Mouse (Mus musculus) telencephalon, adult 2 months (tissue): ENCODE results near the gene Angptl6.
A peak's percentile ranks its signal among the peaks of the same experiment; 100 is the strongest.

Experiments used
- DNase-seq: peaks from one replicate; pipeline ENCODE4 v3.0.0-alpha.2; 2011; ENCODE audit warnings: low read depth, low spot score

Angptl6 gene

GRCm38 (mm10) chr9:20879097-20879792 is at the start of gene Angptl6:
Gene Angptl6 (minus strand): TSS chr9:20879727.
- DNase-seq = no peak

GRCm38 (mm10) chr9:20923258-20923657 is 43.7 kb upstream of the Angptl6 start:
- no peak for DNase-seq

- DNase-seq = no peak
Measured at GRCm38 (mm10) chr9:20916160-20916559, 36.6 kb upstream of the Angptl6 start.

GRCm38 (mm10) chr9:20909948-20910347 is 30.4 kb upstream of the Angptl6 start:
- peak; percentile 26 for DNase-seq

GRCm38 (mm10) chr9:20902174-20902491 is 22.6 kb upstream of the Angptl6 start:
- DNase-seq = no peak

GRCm38 (mm10) chr9:20901466-20902173 is 22.1 kb upstream of the Angptl6 start:
- peak; percentile 32 for DNase-seq

GRCm38 (mm10) chr9:20898511-20899073 is 19.1 kb upstream of the Angptl6 start, which contains the start of gene Eif3g:
Gene Eif3g (minus strand): TSS chr9:20898623.
- peak; percentile 83 for DNase-seq

- DNase-seq = no peak
Measured at GRCm38 (mm10) chr9:20897736-20898510, 18.4 kb upstream of the Angptl6 start.

GRCm38 (mm10) chr9:20895382-20895781 is 15.9 kb upstream of the Angptl6 start:
- no peak for DNase-seq

GRCm38 (mm10) chr9:20894629-20895028 is 15.1 kb upstream of the Angptl6 start:
- no peak for DNase-seq

- DNase-seq = no peak
Measured at GRCm38 (mm10) chr9:20893590-20894343, 14.2 kb upstream of the Angptl6 start.

- no peak for DNase-seq
Measured at GRCm38 (mm10) chr9:20893069-20893468, 13.5 kb upstream of the Angptl6 start.

- DNase-seq = no peak
Measured at GRCm38 (mm10) chr9:20892104-20892653, 12.7 kb upstream of the Angptl6 start.

GRCm38 (mm10) chr9:20891339-20892103 is 12.0 kb upstream of the Angptl6 start:
- no peak for DNase-seq

GRCm38 (mm10) chr9:20890411-20890810 is 10.9 kb upstream of the Angptl6 start:
- no peak for DNase-seq

- no peak for DNase-seq
Measured at GRCm38 (mm10) chr9:20889185-20890141, 9.9 kb upstream of the Angptl6 start.

GRCm38 (mm10) chr9:20888386-20888765 is 8.8 kb upstream of the Angptl6 start:
- no peak for DNase-seq

- DNase-seq = peak; percentile 98
Measured at GRCm38 (mm10) chr9:20887704-20888385, 8.3 kb upstream of the Angptl6 start, which contains the start of gene Ppan. Gene Ppan (plus strand): TSS chr9:20888175.
